Mouse (Mus musculus) myocyte (in vitro differentiated cells): ENCODE data around the gene Pim1.

Source experiments
- MAX ChIP-seq: IDR thresholded peaks from one replicate; pipeline ENCODE4 v1.6.1; 2011; ENCODE audit warnings: low read depth, mild to moderate bottlenecking, control low read depth
- MYOG ChIP-seq, 3 experiments: IDR thresholded peaks; one replicate each; pipeline ENCODE4 v1.6.1; 2011; ENCODE audit warnings: control low read depth in 2 of 3, low read depth in 2 of 3, mild to moderate bottlenecking in 2 of 3; ENCODE audit not compliant: insufficient read length in 2 of 3, control insufficient read depth in 1 of 3, insufficient read depth in 1 of 3
- POLR2A ChIP-seq: IDR thresholded peaks from one replicate; pipeline ENCODE4 v1.6.1; 2011; ENCODE audit warnings: low read depth, mild to moderate bottlenecking, control low read depth, moderate library complexity; ENCODE audit not compliant: insufficient read length
- POLR2AphosphoS2 ChIP-seq: IDR thresholded peaks from one replicate; pipeline ENCODE4 v1.6.1; 2011; ENCODE audit warnings: low read depth, control low read depth; ENCODE audit not compliant: insufficient read length
- REST ChIP-seq: IDR thresholded peaks from one replicate; pipeline ENCODE4 v1.6.1; 2011; ENCODE audit warnings: mild to moderate bottlenecking, control low read depth, moderate library complexity; ENCODE audit not compliant: insufficient read depth, insufficient read length
- SRF ChIP-seq: IDR thresholded peaks from one replicate; pipeline ENCODE4 v1.6.1; 2011; ENCODE audit warnings: low read depth; ENCODE audit not compliant: control insufficient read depth, insufficient read length
- TCF12 ChIP-seq: IDR thresholded peaks from one replicate; pipeline ENCODE4 v1.6.1; 2011; ENCODE audit warnings: mild to moderate bottlenecking, control low read depth; ENCODE audit not compliant: poor library complexity, insufficient read depth, severe bottlenecking

DNA sequence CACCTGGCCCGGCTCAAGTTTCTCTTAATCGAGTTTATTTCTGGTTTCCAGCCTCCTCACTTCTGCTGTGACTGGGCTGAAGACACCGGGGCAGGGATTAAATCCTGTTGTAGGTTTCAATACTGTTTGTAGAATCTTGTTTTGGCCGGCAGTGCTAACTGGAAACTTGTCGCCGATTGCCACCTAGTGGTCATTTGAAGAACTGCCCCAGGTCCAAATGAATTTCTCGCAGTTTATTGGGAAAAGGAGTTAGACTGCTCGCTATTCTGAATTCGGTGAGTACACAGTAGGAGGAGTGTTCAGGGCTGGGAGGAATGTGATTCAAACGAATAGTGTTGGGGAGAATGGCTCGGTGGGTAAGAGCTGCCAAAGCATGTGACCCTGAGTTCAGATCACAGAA lies 23.9 kb downstream of the Pim1 start:
- no peak for TF ChIP-seq MAX
- TF ChIP-seq POLR2A: no peak
- no peak for TF ChIP-seq TCF12
- TF ChIP-seq REST: no peak
- no peak for TF ChIP-seq MYOG (IDR thresholded peaks at IDR 0.05; ENCODE audit: control insufficient read depth in 1 of 3, insufficient read depth in 1 of 3, insufficient read length in 2 of 3, low read depth in 2 of 3)
- TF ChIP-seq SRF: no peak
- no peak for TF ChIP-seq POLR2AphosphoS2
